In genomic region chr16:31170297-31170696, GRCm38 (mm10) we compare ENCODE assay signal across 19 mouse cellular contexts. TPM values are rescaled to one million over a fixed set of nuclear protein-coding genes. Genes with fewer than 3 reads are reported as not detected.
A peak's percentile ranks its signal among the peaks of the same experiment; 100 is the strongest.
DNase-seq lines count a peak whose midpoint lies in the region; ATAC-seq and TF ChIP-seq lines count a peak whose summit lies in the region.
"Had no signal": no experiment of that assay in that cellular context is flagged by ENCODE, and none has a peak within 500 bp of the region (broad histone marks: within the 10 kb centered on the region; RNA-seq: fewer than 3 reads in every experiment).

No protein-coding gene starts in this region.

- H3K9me3 ChIP-seq in forebrain, postnatal 0 days (ENCODE audit: low read length): no peaks in the 10 kb centered on the region
- H3K9me3 ChIP-seq in forebrain, embryonic 13.5 days (replicated peaks): no peaks in the 10 kb centered on the region
- no peaks in the 10 kb centered on the region for H3K9me3 ChIP-seq in liver, postnatal 0 days (ENCODE audit: low read length)
- peaks cover 2% of the 10 kb centered on the region for H3K9me3 ChIP-seq in CH12.LX (replicated peaks; ENCODE audit: low read length)
- no peaks in the 10 kb centered on the region for H3K9me3 ChIP-seq in hindbrain, embryonic 11.5 days (ENCODE audit: control insufficient read depth, low read length)
- H3K9me3 ChIP-seq: forebrain, embryonic 12.5 days; heart, embryonic 13.5 days; hindbrain, embryonic 15.5 days; limb, embryonic 12.5 days; neural tube, embryonic 15.5 days had no signal

- H3K4me3 ChIP-seq in forebrain, postnatal 0 days (ENCODE audit: low read depth, low read length): no peak overlapping the region
- H3K4me3 ChIP-seq in forebrain, embryonic 13.5 days: no peak overlapping the region
- no peak overlapping the region for H3K4me3 ChIP-seq in liver, postnatal 0 days (ENCODE audit: low read depth, low read length)
- no peak overlapping the region for H3K4me3 ChIP-seq in CH12.LX (replicated peaks in 1 of 3; ENCODE audit: low read depth in 2 of 3, low read length in 2 of 3, poor library complexity in 1 of 3)
- no peak overlapping the region for H3K4me3 ChIP-seq in bone marrow, adult 2 months (replicated peaks; ENCODE audit: control insufficient read depth, low read depth, low read length)
- no peak overlapping the region for H3K4me3 ChIP-seq in hindbrain, embryonic 11.5 days (ENCODE audit: low read depth, low read length)
- H3K4me3 ChIP-seq: forebrain, embryonic 12.5 days; heart, embryonic 13.5 days; hindbrain, embryonic 15.5 days; limb, embryonic 12.5 days; neural tube, embryonic 15.5 days had no signal

- ATAC-seq in forebrain, postnatal 0 days: no peak
- ATAC-seq in forebrain, embryonic 13.5 days: no peak
- no peak for ATAC-seq in liver, postnatal 0 days
- no peak for ATAC-seq in hindbrain, embryonic 11.5 days (ENCODE audit: low FRiP score)
- ATAC-seq: midbrain, embryonic 16.5 days had no signal

- in situ Hi-C loops in CH12.LX (cut with MboI; ENCODE audit: low pct_ligation_motif_present, low pct_unique_long_range_greater_than_20kb, low sequenced_read_pairs): no loop called here

- H3K79me2 ChIP-seq in CH12.LX (replicated peaks; ENCODE audit: control insufficient read depth, extremely low read depth, insufficient read depth, poor library complexity, severe bottlenecking): peaks cover 9% of the 10 kb centered on the region

- TF ChIP-seq EP300 in liver, postnatal 0 days (IDR thresholded peaks at IDR 0.05; ENCODE audit: low read depth): no peak
- no peak for TF ChIP-seq EP300 in CH12.LX (IDR thresholded peaks at IDR 0.05; ENCODE audit: low read length)

- 0 out of 2 replicates have a peak, but pooled peaks cover 7% of the 10 kb centered on the region for H3K4me1 ChIP-seq in forebrain, postnatal 0 days (ENCODE audit: insufficient read depth)
- peaks cover 25% of the 10 kb centered on the region for H3K4me1 ChIP-seq in forebrain, embryonic 13.5 days
- H3K4me1 ChIP-seq in liver, postnatal 0 days (ENCODE audit: insufficient read depth): peaks cover 36% of the 10 kb centered on the region
- H3K4me1 ChIP-seq in CH12.LX (ENCODE audit: control insufficient read depth in 1 of 2, insufficient read depth in 2 of 2): peaks cover 0 to 15% of the 10 kb centered on the region in 2 experiments; a peak in 2 of 4 replicates
- H3K4me1 ChIP-seq in bone marrow, adult 2 months (ENCODE audit: control insufficient read depth, insufficient read depth, low read length): no peaks in the 10 kb centered on the region
- H3K4me1 ChIP-seq in hindbrain, embryonic 11.5 days (replicated peaks; ENCODE audit: control insufficient read depth, insufficient read depth, low read length): 0 out of 2 replicates have a peak, but pooled peaks cover 2% of the 10 kb centered on the region

- TF ChIP-seq POLR2A in CH12.LX (IDR thresholded peaks at IDR 0.05; ENCODE audit: low read depth, low read length): no peak
- no peak for TF ChIP-seq POLR2A in bone marrow, adult 2 months (IDR thresholded peaks at IDR 0.05; ENCODE audit: borderline replicate concordance, control insufficient read depth, low read depth, low read length)

- no peak for DNase-seq in forebrain, postnatal 0 days
- peak; percentile 21 for DNase-seq in liver, postnatal 0 days
- DNase-seq in liver (no peak), CH12.LX (ENCODE audit: extremely low read depth) (no peak)
- DNase-seq in urinary bladder, postnatal 36 days (ENCODE audit: low spot score in 2 of 2): no peak
- no peak for DNase-seq in hindbrain, embryonic 11.5 days (ENCODE audit: low spot score)
- DNase-seq: adrenal gland, postnatal 36 days; cerebellum, adult 11 months; gastrocnemius, postnatal 25 days; kidney, postnatal 14 days had no signal

- TF ChIP-seq RAD21 in CH12.LX (IDR thresholded peaks at IDR 0.05; ENCODE audit: low read depth, low read length): peak; percentile 11

- H3K27me3 ChIP-seq in forebrain, postnatal 0 days (ENCODE audit: insufficient read depth, low read length): no peaks in the 10 kb centered on the region
- no peaks in the 10 kb centered on the region for H3K27me3 ChIP-seq in forebrain, embryonic 13.5 days
- H3K27me3 ChIP-seq in liver, postnatal 0 days (ENCODE audit: insufficient read depth, low read length): no peaks in the 10 kb centered on the region
- no peaks in the 10 kb centered on the region for H3K27me3 ChIP-seq in CH12.LX (replicated peaks)
- H3K27me3 ChIP-seq in hindbrain, embryonic 11.5 days (ENCODE audit: control insufficient read depth, insufficient read depth, low read length): no peaks in the 10 kb centered on the region
- H3K27me3 ChIP-seq: forebrain, embryonic 12.5 days; heart, embryonic 13.5 days; hindbrain, embryonic 15.5 days; limb, embryonic 12.5 days; neural tube, embryonic 15.5 days had no signal

- H3K36me3 ChIP-seq in forebrain, postnatal 0 days (ENCODE audit: insufficient read depth): no peaks in the 10 kb centered on the region
- H3K36me3 ChIP-seq in forebrain, embryonic 13.5 days (ENCODE audit: poor library complexity, severe bottlenecking): no peaks in the 10 kb centered on the region
- H3K36me3 ChIP-seq in liver, postnatal 0 days (replicated peaks; ENCODE audit: insufficient read depth, low read length): no peaks in the 10 kb centered on the region
- peaks cover 0 to 21% of the 10 kb centered on the region in 2 experiments for H3K36me3 ChIP-seq in CH12.LX (replicated peaks in 1 of 2; ENCODE audit: control insufficient read depth in 1 of 2, insufficient read depth in 1 of 2, low read length in 1 of 2)
- no peaks in the 10 kb centered on the region for H3K36me3 ChIP-seq in hindbrain, embryonic 11.5 days (ENCODE audit: control insufficient read depth, insufficient read depth, low read length)
- H3K36me3 ChIP-seq: forebrain, embryonic 12.5 days; heart, embryonic 13.5 days; hindbrain, embryonic 15.5 days; limb, embryonic 12.5 days; neural tube, embryonic 15.5 days had no signal

- H3K27ac ChIP-seq in forebrain, postnatal 0 days (ENCODE audit: low read depth, low read length): no peak overlapping the region
- H3K27ac ChIP-seq in forebrain, embryonic 13.5 days: no peak overlapping the region
- no peak overlapping the region for H3K27ac ChIP-seq in liver, postnatal 0 days (ENCODE audit: low read depth)
- H3K27ac ChIP-seq in CH12.LX (ENCODE audit: insufficient read depth, low read depth): no peak overlapping the region
- no peak overlapping the region for H3K27ac ChIP-seq in bone marrow, adult 2 months (ENCODE audit: control insufficient read depth, insufficient read depth, low read depth, low read length, poor library complexity)
- no peak overlapping the region for H3K27ac ChIP-seq in hindbrain, embryonic 11.5 days (ENCODE audit: low read depth, low read length)
- H3K27ac ChIP-seq: forebrain, embryonic 12.5 days; heart, embryonic 13.5 days; hindbrain, embryonic 15.5 days; limb, embryonic 12.5 days; macrophage; neural tube, embryonic 15.5 days had no signal

- 94% methylated on average over 8 of the region's 8 CpGs for WGBS in forebrain, postnatal 0 days
- WGBS in forebrain, embryonic 13.5 days: 96% methylated on average over 8 of the region's 8 CpGs
- WGBS in liver, postnatal 0 days (ENCODE audit: insufficient replicate concordance): 92% methylated on average over 8 of the region's 8 CpGs
- 87% methylated on average over 8 of the region's 8 CpGs for WGBS in bone marrow, adult 2 months
- WGBS in hindbrain, embryonic 11.5 days: 93% methylated on average over 8 of the region's 8 CpGs

- no peak overlapping the region for H3K9ac ChIP-seq in forebrain, postnatal 0 days
- no peak overlapping the region for H3K9ac ChIP-seq in forebrain, embryonic 13.5 days
- H3K9ac ChIP-seq in liver, postnatal 0 days (replicated peaks): no peak overlapping the region
- no peak overlapping the region for H3K9ac ChIP-seq in CH12.LX (ENCODE audit: insufficient read depth, low read depth)
- H3K9ac ChIP-seq in hindbrain, embryonic 11.5 days (ENCODE audit: low read depth, low read length): no peak overlapping the region
- H3K9ac ChIP-seq: forebrain, embryonic 12.5 days; heart, embryonic 13.5 days; hindbrain, embryonic 15.5 days; limb, embryonic 12.5 days; neural tube, embryonic 15.5 days had no signal

- TF ChIP-seq CTCF in forebrain, postnatal 0 days (IDR thresholded peaks at IDR 0.05; ENCODE audit: low read depth): 0 out of 2 replicates have a peak, but pooled peaks have one; percentile 6
- peak; percentile 47 for TF ChIP-seq CTCF in liver, postnatal 0 days (IDR thresholded peaks at IDR 0.05; ENCODE audit: low read depth)
- peak; percentile 35 to 40; a peak in 2 of 4 replicates for TF ChIP-seq CTCF in CH12.LX (conservative IDR thresholded peaks at IDR 0.05 in 1 of 2, IDR thresholded peaks at IDR 0.05 in 1 of 2; ENCODE audit: low read depth in 2 of 2, low read length in 2 of 2)
- TF ChIP-seq CTCF in bone marrow, adult 2 months (IDR thresholded peaks at IDR 0.05; ENCODE audit: control insufficient read depth, insufficient read depth, low read length): peak; percentile 55

- H3K4me2 ChIP-seq in forebrain, postnatal 0 days (ENCODE audit: low read depth): no peak overlapping the region
- H3K4me2 ChIP-seq in forebrain, embryonic 13.5 days: no peak overlapping the region
- H3K4me2 ChIP-seq in liver, postnatal 0 days (ENCODE audit: low read depth, low read length): no peak overlapping the region
- H3K4me2 ChIP-seq in CH12.LX (ENCODE audit: insufficient read depth, low read depth, poor library complexity, severe bottlenecking): no peak overlapping the region
- no peak overlapping the region for H3K4me2 ChIP-seq in hindbrain, embryonic 11.5 days (replicated peaks; ENCODE audit: low read depth, low read length)
- H3K4me2 ChIP-seq: forebrain, embryonic 12.5 days; heart, embryonic 13.5 days; hindbrain, embryonic 15.5 days; limb, embryonic 12.5 days; neural tube, embryonic 15.5 days had no signal

- dilution Hi-C loops in CH12.LX (cut with MboI; ENCODE audit: extremely low pct_ligation_motif_present, extremely low pct_unique_long_range_greater_than_20kb, low sequenced_read_pairs): no loop called here

TF ChIP-seq in CH12.LX, 34 proteins besides CTCF, POLR2A, EP300 and RAD21 (continues in another document):
- TF ChIP-seq JUND (conservative IDR thresholded peaks at IDR 0.05; ENCODE audit: low read depth, low read length): no peak
- TF ChIP-seq ZKSCAN1 (IDR thresholded peaks at IDR 0.05; ENCODE audit: borderline replicate concordance, low read depth, low read length): no peak
- TF ChIP-seq MXI1 (IDR thresholded peaks at IDR 0.05; ENCODE audit: low read depth, low read length): no peak

RNA-seq across cellular contexts. Expression of gene Acap2, which starts 30.7 kb away (rescaled TPM):
- 24.5 and 33.6 TPM in 2 replicates for total RNA-seq in forebrain, postnatal 0 days (2014; rRNA removed)
- 6.0 and 8.8 TPM in 2 replicates for polyA plus RNA-seq in forebrain, postnatal 0 days (2015; fragmentation: Nextera tagmentation; extraction: Ambion mirVana)
- polyA plus RNA-seq in forebrain, embryonic 13.5 days (2015; fragmentation: Nextera tagmentation; extraction: Ambion mirVana): 13.9 and 14.9 TPM in 2 replicates
- polyA plus RNA-seq in liver, postnatal 0 days (2015; fragmentation: Nextera tagmentation; extraction: Ambion mirVana): 4.5 and 5.6 TPM in 2 replicates
- 28.9 and 31.5 TPM in 2 replicates for total RNA-seq in CH12.LX (2012; rRNA removed)
- 47.4 and 54.5 TPM in 2 replicates for total RNA-seq in CH12.LX (2014; rRNA removed)
- 35.0 and 36.9 TPM in 2 replicates for polyA plus RNA-seq in CH12.LX (2012; ENCODE audit: insufficient read length, low read depth)
- 5.6 and 13.5 TPM in 2 replicates for polyA plus RNA-seq in bone marrow, adult 2 months (2011; ENCODE audit: insufficient read depth, insufficient read length, low replicate concordance, missing spikeins)
- polyA plus RNA-seq in hindbrain, embryonic 11.5 days (2014; fragmentation: Nextera tagmentation; extraction: Ambion mirVana): 22.9 and 23.4 TPM in 2 replicates
